Mouse (Mus musculus) layer of hippocampus, adult 9-10 months (tissue): ENCODE data around the gene Gm29797.

Source experiments
- DNase-seq: peaks from one replicate; pipeline ENCODE4 v3.0.0; 2022; ENCODE audit warnings: low spot score

The Gm29797 gene

GRCm38 (mm10) chr2:181698241-181698640, 41.4 kb downstream of the Gm29797 start, which contains the start of gene Lkaaear1:
TSS of gene Lkaaear1 (minus strand) at chr2:181698442.
- no peak for DNase-seq

- DNase-seq = no peak
Measured at GRCm38 (mm10) chr2:181706668-181707067, 49.8 kb downstream of the Gm29797 start.
